In genomic region chr1:56387086-56387485, GRCm38 (mm10) we compare ENCODE assay signal across 28 mouse cellular contexts.
DNase-seq lines count a peak whose midpoint lies in the region; ATAC-seq lines count a peak whose summit lies in the region.
"Had no signal": no experiment of that assay in that cellular context is flagged by ENCODE, and none has a peak within 500 bp of the region (broad histone marks: within the 10 kb centered on the region; RNA-seq: fewer than 3 reads in every experiment).

No protein-coding gene starts in this region.

- intact Hi-C loops in gastrocnemius, postnatal 14 days (cut with DNase I; ENCODE audit: low total_unique reads) = no loop called here

- H3K4me3 ChIP-seq in embryonic facial prominence, embryonic 14.5 days (ENCODE audit: low read depth, low read length) = no peak overlapping the region
- no peak overlapping the region for H3K4me3 ChIP-seq in embryonic facial prominence, embryonic 10.5 days
- H3K4me3 ChIP-seq: embryonic facial prominence, embryonic 12.5 days; embryonic facial prominence, embryonic 15.5 days; erythroblast, embryonic 14.5 days; forebrain, embryonic 10.5 days; forebrain, embryonic 12.5 days had no signal

- H3K27me3 ChIP-seq in embryonic facial prominence, embryonic 14.5 days (replicated peaks; ENCODE audit: control insufficient read depth, insufficient read depth, low read length) = no peaks in the 10 kb centered on the region
- H3K27me3 ChIP-seq in embryonic facial prominence, embryonic 10.5 days (replicated peaks; ENCODE audit: low read depth, poor library complexity, severe bottlenecking) = no peaks in the 10 kb centered on the region
- H3K27me3 ChIP-seq: CH12.LX; embryonic facial prominence, embryonic 12.5 days; embryonic facial prominence, embryonic 15.5 days; forebrain, embryonic 12.5 days had no signal

- no peak overlapping the region for H3K27ac ChIP-seq in embryonic facial prominence, embryonic 14.5 days (replicated peaks; ENCODE audit: low read depth, low read length)
- H3K27ac ChIP-seq in embryonic facial prominence, embryonic 10.5 days (replicated peaks) = no peak overlapping the region
- H3K27ac ChIP-seq: embryonic facial prominence, embryonic 12.5 days; embryonic facial prominence, embryonic 15.5 days; forebrain, embryonic 10.5 days; forebrain, embryonic 12.5 days had no signal

- H3K4me1 ChIP-seq in embryonic facial prominence, embryonic 14.5 days (ENCODE audit: control insufficient read depth, insufficient read depth, low read length) = no peaks in the 10 kb centered on the region
- no peaks in the 10 kb centered on the region for H3K4me1 ChIP-seq in embryonic facial prominence, embryonic 10.5 days
- H3K4me1 ChIP-seq: embryonic facial prominence, embryonic 12.5 days; embryonic facial prominence, embryonic 15.5 days; forebrain, embryonic 10.5 days; forebrain, embryonic 12.5 days had no signal

- H3K9me3 ChIP-seq in embryonic facial prominence, embryonic 14.5 days (ENCODE audit: control insufficient read depth, low read length) = no peaks in the 10 kb centered on the region
- no peaks in the 10 kb centered on the region for H3K9me3 ChIP-seq in embryonic facial prominence, embryonic 10.5 days
- H3K9me3 ChIP-seq: embryonic facial prominence, embryonic 12.5 days; embryonic facial prominence, embryonic 15.5 days; forebrain, embryonic 10.5 days; forebrain, embryonic 12.5 days; G1E had no signal

- H3K4me2 ChIP-seq in embryonic facial prominence, embryonic 14.5 days (ENCODE audit: low read depth, low read length) = no peak overlapping the region
- H3K4me2 ChIP-seq: embryonic facial prominence, embryonic 12.5 days; embryonic facial prominence, embryonic 15.5 days; forebrain, embryonic 12.5 days had no signal

- ATAC-seq in embryonic facial prominence, embryonic 14.5 days (ENCODE audit: low read depth) = 0 out of 2 replicates have a peak, but pooled peaks have one; percentile 37
- ATAC-seq: CD4-positive, CD25-positive, alpha-beta regulatory T cell, adult 4 months; forebrain, embryonic 14.5 days; forebrain, embryonic 16.5 days had no signal

- H3K36me3 ChIP-seq in embryonic facial prominence, embryonic 14.5 days (ENCODE audit: control insufficient read depth, insufficient read depth, low read length) = no peaks in the 10 kb centered on the region
- no peaks in the 10 kb centered on the region for H3K36me3 ChIP-seq in embryonic facial prominence, embryonic 10.5 days (replicated peaks)
- H3K36me3 ChIP-seq: embryonic facial prominence, embryonic 12.5 days; embryonic facial prominence, embryonic 15.5 days; forebrain, embryonic 10.5 days; forebrain, embryonic 12.5 days; G1E had no signal

- whole genome bisulfite sequencing in embryonic facial prominence, embryonic 14.5 days = 45% methylated on average over 6 of the region's 6 CpGs
- 58% methylated on average over 6 of the region's 6 CpGs for WGBS in embryonic facial prominence, embryonic 10.5 days

- H3K9ac ChIP-seq in embryonic facial prominence, embryonic 14.5 days (ENCODE audit: low read depth, low read length) = no peak overlapping the region
- H3K9ac ChIP-seq: embryonic facial prominence, embryonic 12.5 days; embryonic facial prominence, embryonic 15.5 days; forebrain, embryonic 12.5 days had no signal

- DNase-seq in embryonic facial prominence, embryonic 14.5 days (ENCODE audit: low spot score) = no peak
- no peak for DNase-seq in embryonic facial prominence, embryonic 10.5 days (ENCODE audit: low spot score)
- DNase-seq in ZHBTc4 (ENCODE audit: low read depth, low spot score) = peak; percentile 4
- peak; percentile 14 for DNase-seq in mesoderm, embryonic 11.5 days (ENCODE audit: low read depth, low spot score)
- DNase-seq in retina, postnatal 1 day = peak; percentile 54
- DNase-seq in gastrocnemius, postnatal 14 days = no peak
- no peak for DNase-seq in kidney, postnatal 14 days
- DNase-seq in adipocyte (ENCODE audit: low spot score) = no peak
- DNase-seq: adrenal gland, postnatal 10 days; adrenal gland, postnatal 25 days; B cell, adult 2 months; cerebellum, adult 11 months; cerebellum, adult 18-20 months; cerebellum, adult 8-10 months; cerebellum, adult 9-11 months; cerebellum, postnatal 14 days; cerebellum, postnatal 36 days; embryo, embryonic 11 days had no signal

Comparison
In these comparisons a context has a peak if more than half of its experiments do, and no peak if none do; other contexts are left out.
1. DNase-seq: peak in ZHBTc4 (single experiment), mesoderm, embryonic 11.5 days (single experiment) and retina, postnatal 1 day (single experiment); none in embryonic facial prominence, embryonic 14.5 days (single experiment), embryonic facial prominence, embryonic 10.5 days (single experiment), gastrocnemius, postnatal 14 days (single experiment), kidney, postnatal 14 days (single experiment) and adipocyte (single experiment).